Mouse (Mus musculus) cerebellum, adult 2 months (tissue): ENCODE results near the gene Igf2r.

Source experiments
- CTCF ChIP-seq: fragments of 200-500 bp; IDR thresholded peaks from 2 replicates; pipeline ENCODE4 v1.5.1; 2011; ENCODE audit warnings: low read depth, mild to moderate bottlenecking, control low read depth, low read length, moderate library complexity, borderline replicate concordance; ENCODE audit not compliant: insufficient read depth
- POLR2A ChIP-seq: fragments of 200-500 bp; IDR thresholded peaks from 2 replicates; pipeline ENCODE4 v1.6.1; 2011; ENCODE audit warnings: low read length, control low read depth, borderline replicate concordance; ENCODE audit not compliant: insufficient read depth

GRCm38 (mm10) chr17:12796633-12797032, 27.2 kb upstream of the Igf2r start:
- no peak for TF ChIP-seq POLR2A
- no peak for TF ChIP-seq CTCF
